Comparison of ENCODE assay signal across 18 mouse cellular contexts in the genomic region with DNA sequence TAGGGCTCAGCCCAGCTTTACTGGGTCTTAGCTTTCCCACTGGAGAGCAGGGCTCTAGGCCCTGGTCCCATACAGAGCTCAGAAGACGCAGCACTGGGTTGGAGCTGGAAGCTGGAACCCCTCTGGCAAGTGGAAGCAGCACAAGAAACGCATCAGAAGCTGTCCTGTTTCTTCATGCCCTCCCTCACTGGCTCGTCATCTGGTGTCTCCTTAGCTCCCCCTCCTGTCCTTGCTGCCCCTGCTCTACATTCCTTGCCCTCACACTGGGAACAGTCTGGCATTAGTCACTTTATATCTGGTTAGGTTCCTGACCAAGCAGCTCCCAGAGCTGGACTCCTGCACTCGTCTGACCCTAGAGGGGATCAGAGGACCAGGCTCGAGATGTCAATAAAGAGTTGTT. TPM values are rescaled to one million over a fixed set of nuclear protein-coding genes. Genes with fewer than 3 reads are reported as not detected.
DNase-seq lines count a peak whose midpoint lies in the region; ATAC-seq and TF ChIP-seq lines count a peak whose summit lies in the region.
"Had no signal": no experiment of that assay in that cellular context is flagged by ENCODE, and none has a peak within 500 bp of the region (broad histone marks: within the 10 kb centered on the region; RNA-seq: fewer than 3 reads in every experiment).

No protein-coding gene starts in this region.

- H3K4me2 ChIP-seq in hindbrain, postnatal 0 days (ENCODE audit: low read depth, low read length), result no peak overlapping the region
- H3K4me2 ChIP-seq in hindbrain, embryonic 14.5 days (replicated peaks), result no peak overlapping the region
- no peak overlapping the region for H3K4me2 ChIP-seq in lung, postnatal 0 days (replicated peaks; ENCODE audit: low read depth, low read length)
- H3K4me2 ChIP-seq in stomach, postnatal 0 days (replicated peaks; ENCODE audit: low read depth), result no peak overlapping the region
- H3K4me2 ChIP-seq: limb, embryonic 15.5 days; lung, embryonic 15.5 days had no signal

- no peak for TF ChIP-seq EP300 in lung, postnatal 0 days (IDR thresholded peaks at IDR 0.05)
- no peak for TF ChIP-seq EP300 in stomach, postnatal 0 days (optimal IDR thresholded peaks at IDR 0.05)

- H3K27ac ChIP-seq in hindbrain, postnatal 0 days, result no peak overlapping the region
- H3K27ac ChIP-seq in hindbrain, embryonic 14.5 days, result no peak overlapping the region
- H3K27ac ChIP-seq in lung, postnatal 0 days (ENCODE audit: low read length), result no peak overlapping the region
- H3K27ac ChIP-seq in stomach, postnatal 0 days (replicated peaks), result no peak overlapping the region
- H3K27ac ChIP-seq: embryonic facial prominence, embryonic 10.5 days; limb, embryonic 15.5 days; lung, embryonic 15.5 days had no signal

- DNase-seq in adrenal gland, adult 2 months, result peak; percentile 59
- DNase-seq in adrenal gland, adult 8-10 months, result no peak
- DNase-seq in hindbrain, postnatal 0 days (ENCODE audit: low spot score), result no peak
- no peak for DNase-seq in hindbrain, embryonic 14.5 days (ENCODE audit: low spot score)
- no peak for DNase-seq in lung, postnatal 0 days (ENCODE audit: low spot score)
- DNase-seq in lung, postnatal 36 days, result no peak
- DNase-seq in stomach, postnatal 0 days (ENCODE audit: low spot score), result no peak
- no peak for DNase-seq in left cerebral cortex, adult 9 months (ENCODE audit: low spot score in 2 of 2)
- DNase-seq: cerebellum, adult 11 months; kidney, adult 18-20 months; right cerebral cortex, postnatal 4 days; thymus, postnatal 25 days had no signal

- H3K36me3 ChIP-seq in hindbrain, postnatal 0 days (ENCODE audit: insufficient read depth, low read length), result peaks cover 89% of the 10 kb centered on the region
- H3K36me3 ChIP-seq in hindbrain, embryonic 14.5 days (replicated peaks; ENCODE audit: control insufficient read depth, insufficient read depth), result peaks cover 100% of the 10 kb centered on the region
- H3K36me3 ChIP-seq in lung, postnatal 0 days (ENCODE audit: insufficient read depth, low read length), result peaks cover 72% of the 10 kb centered on the region
- peaks cover 78% of the 10 kb centered on the region for H3K36me3 ChIP-seq in stomach, postnatal 0 days (ENCODE audit: control insufficient read depth, insufficient read depth, low read length)

- H3K4me1 ChIP-seq in hindbrain, postnatal 0 days (ENCODE audit: insufficient read depth, low read length), result no peaks in the 10 kb centered on the region
- H3K4me1 ChIP-seq in hindbrain, embryonic 14.5 days (replicated peaks; ENCODE audit: control insufficient read depth, insufficient read depth, low read length), result no peaks in the 10 kb centered on the region
- H3K4me1 ChIP-seq in lung, postnatal 0 days (ENCODE audit: insufficient read depth, low read depth, low read length), result no peaks in the 10 kb centered on the region
- no peaks in the 10 kb centered on the region for H3K4me1 ChIP-seq in stomach, postnatal 0 days (replicated peaks; ENCODE audit: control insufficient read depth, insufficient read depth)
- H3K4me1 ChIP-seq: embryonic facial prominence, embryonic 10.5 days; limb, embryonic 15.5 days; lung, embryonic 15.5 days had no signal

- WGBS in hindbrain, postnatal 0 days, result 55% methylated on average over 5 of the region's 5 CpGs
- WGBS in hindbrain, embryonic 14.5 days, result 63% methylated on average over 5 of the region's 5 CpGs
- 60% methylated on average over 5 of the region's 5 CpGs for WGBS in lung, postnatal 0 days
- 55% methylated on average over 5 of the region's 5 CpGs for WGBS in stomach, postnatal 0 days

- no peak overlapping the region for H3K4me3 ChIP-seq in hindbrain, postnatal 0 days (ENCODE audit: low read length)
- no peak overlapping the region for H3K4me3 ChIP-seq in hindbrain, embryonic 14.5 days (replicated peaks; ENCODE audit: low read length)
- no peak overlapping the region for H3K4me3 ChIP-seq in lung, postnatal 0 days (ENCODE audit: low read depth, low read length)
- H3K4me3 ChIP-seq in stomach, postnatal 0 days (ENCODE audit: low read depth, low read length), result no peak overlapping the region
- H3K4me3 ChIP-seq: embryonic facial prominence, embryonic 10.5 days; erythroblast, embryonic 14.5 days; limb, embryonic 15.5 days; lung, embryonic 15.5 days had no signal

- TF ChIP-seq CTCF in hindbrain, postnatal 0 days (IDR thresholded peaks at IDR 0.05; ENCODE audit: low read depth), result peak; percentile 30
- TF ChIP-seq CTCF in lung, postnatal 0 days (IDR thresholded peaks at IDR 0.05), result peak; percentile 50
- peak; percentile 46 for TF ChIP-seq CTCF in stomach, postnatal 0 days (IDR thresholded peaks at IDR 0.05; ENCODE audit: low read depth)

- no peak overlapping the region for H3K9ac ChIP-seq in hindbrain, postnatal 0 days (replicated peaks; ENCODE audit: low read length)
- H3K9ac ChIP-seq in hindbrain, embryonic 14.5 days, result no peak overlapping the region
- H3K9ac ChIP-seq in lung, postnatal 0 days (replicated peaks; ENCODE audit: low read depth), result no peak overlapping the region
- no peak overlapping the region for H3K9ac ChIP-seq in stomach, postnatal 0 days (ENCODE audit: low read length)
- H3K9ac ChIP-seq: limb, embryonic 15.5 days; lung, embryonic 15.5 days had no signal

- H3K9me3 ChIP-seq in hindbrain, postnatal 0 days (ENCODE audit: low read length), result no peaks in the 10 kb centered on the region
- H3K9me3 ChIP-seq in hindbrain, embryonic 14.5 days (ENCODE audit: control insufficient read depth, low read length), result no peaks in the 10 kb centered on the region
- no peaks in the 10 kb centered on the region for H3K9me3 ChIP-seq in lung, postnatal 0 days (ENCODE audit: low read length)
- H3K9me3 ChIP-seq in stomach, postnatal 0 days (ENCODE audit: control insufficient read depth, low read length), result no peaks in the 10 kb centered on the region
- H3K9me3 ChIP-seq: embryonic facial prominence, embryonic 10.5 days; limb, embryonic 15.5 days; lung, embryonic 15.5 days had no signal

- no peaks in the 10 kb centered on the region for H3K27me3 ChIP-seq in hindbrain, postnatal 0 days (ENCODE audit: insufficient read depth, low read length)
- H3K27me3 ChIP-seq in hindbrain, embryonic 14.5 days (ENCODE audit: control insufficient read depth, insufficient read depth, low read length), result no peaks in the 10 kb centered on the region
- H3K27me3 ChIP-seq in lung, postnatal 0 days (replicated peaks; ENCODE audit: insufficient read depth, low read length), result no peaks in the 10 kb centered on the region
- H3K27me3 ChIP-seq in stomach, postnatal 0 days (ENCODE audit: control insufficient read depth, insufficient read depth, low read length), result no peaks in the 10 kb centered on the region
- H3K27me3 ChIP-seq: limb, embryonic 15.5 days; lung, embryonic 15.5 days had no signal

- ATAC-seq in hindbrain, postnatal 0 days, result no peak
- ATAC-seq in hindbrain, embryonic 14.5 days (ENCODE audit: low FRiP score), result no peak
- peak; percentile 7; the same call in 1 of the 2 replicates for ATAC-seq in lung, postnatal 0 days
- ATAC-seq in stomach, postnatal 0 days (ENCODE audit: low FRiP score, low TSS enrichment), result no peak
- ATAC-seq: forebrain, embryonic 14.5 days had no signal

RNA-seq across cellular contexts. Expression of gene Pcif1, which starts 14.9 kb away (rescaled TPM):
- 10 to 100 TPM; 45.1 to 51.6 TPM for total RNA-seq in adrenal gland, adult 2 months (2021)
- polyA plus RNA-seq in adrenal gland, adult 2 months (2012; rRNA removed), result 66.3 and 67.2 TPM in 2 replicates
- total RNA-seq in adrenal gland, adult 8-10 months (2022), result 10 to 100 TPM; 49.4 to 74.0 (median 65.6) TPM
- 76.7 and 83.7 TPM in 2 replicates for total RNA-seq in hindbrain, postnatal 0 days (2014; rRNA removed)
- polyA plus RNA-seq in hindbrain, postnatal 0 days (2015; fragmentation: Nextera tagmentation; extraction: Ambion mirVana), result 107 and 108 TPM in 2 replicates
- 72.9 and 74.7 TPM in 2 replicates for polyA plus RNA-seq in hindbrain, embryonic 14.5 days (2014; fragmentation: Nextera tagmentation; extraction: Ambion mirVana)
- 60.9 and 71.3 TPM in 2 replicates for polyA plus RNA-seq in lung, postnatal 0 days (2015; fragmentation: Nextera tagmentation; extraction: Ambion mirVana)
- 49.2 and 51.4 TPM in 2 replicates for polyA plus RNA-seq in stomach, postnatal 0 days (2015; fragmentation: Nextera tagmentation; extraction: Ambion mirVana)

RNA-seq across cellular contexts. Expression of gene Zfp335, which starts 17.5 kb away (rescaled TPM):
- total RNA-seq in adrenal gland, adult 2 months (2021), result 10 to 100 TPM; 16.7 to 21.9 TPM
- 37.4 TPM in 2 replicates for polyA plus RNA-seq in adrenal gland, adult 2 months (2012; rRNA removed)
- 10 to 100 TPM; 17.3 to 26.7 (median 20.3) TPM for total RNA-seq in adrenal gland, adult 8-10 months (2022)
- total RNA-seq in hindbrain, postnatal 0 days (2014; rRNA removed), result 26.5 and 28.3 TPM in 2 replicates
- polyA plus RNA-seq in hindbrain, postnatal 0 days (2015; fragmentation: Nextera tagmentation; extraction: Ambion mirVana), result 9.0 and 9.2 TPM in 2 replicates
- polyA plus RNA-seq in hindbrain, embryonic 14.5 days (2014; fragmentation: Nextera tagmentation; extraction: Ambion mirVana), result 14.6 and 15.4 TPM in 2 replicates
- polyA plus RNA-seq in lung, postnatal 0 days (2015; fragmentation: Nextera tagmentation; extraction: Ambion mirVana), result 5.0 and 5.2 TPM in 2 replicates
- polyA plus RNA-seq in stomach, postnatal 0 days (2015; fragmentation: Nextera tagmentation; extraction: Ambion mirVana), result 3.7 and 4.3 TPM in 2 replicates

RNA-seq across cellular contexts. Expression of gene Pltp, which starts 36.5 kb away (rescaled TPM):
- total RNA-seq in adrenal gland, adult 2 months (2021), result 10 to 100 TPM; 21.1 to 36.6 TPM
- 63.9 and 72.0 TPM in 2 replicates for polyA plus RNA-seq in adrenal gland, adult 2 months (2012; rRNA removed)
- total RNA-seq in adrenal gland, adult 8-10 months (2022), result 10 to 100 TPM; 26.0 to 57.3 (median 35.5) TPM
- 76.2 and 88.7 TPM in 2 replicates for total RNA-seq in hindbrain, postnatal 0 days (2014; rRNA removed)
- polyA plus RNA-seq in hindbrain, postnatal 0 days (2015; fragmentation: Nextera tagmentation; extraction: Ambion mirVana), result 99.6 and 117 TPM in 2 replicates
- 148 and 167 TPM in 2 replicates for polyA plus RNA-seq in hindbrain, embryonic 14.5 days (2014; fragmentation: Nextera tagmentation; extraction: Ambion mirVana)
- 286 and 314 TPM in 2 replicates for polyA plus RNA-seq in lung, postnatal 0 days (2015; fragmentation: Nextera tagmentation; extraction: Ambion mirVana)
- 42.7 and 44.2 TPM in 2 replicates for polyA plus RNA-seq in stomach, postnatal 0 days (2015; fragmentation: Nextera tagmentation; extraction: Ambion mirVana)
- total RNA-seq: megakaryocyte-erythroid progenitor cell, adult 5-6 weeks had no signal

RNA-seq across cellular contexts. Expression of gene Mmp9, which starts 46.5 kb away (rescaled TPM):
- 1 to 10 TPM; 1.4 to 2.1 TPM for total RNA-seq in adrenal gland, adult 2 months (2021)
- 1.6 and 3.4 TPM in 2 replicates for polyA plus RNA-seq in adrenal gland, adult 2 months (2012; rRNA removed)
- 1 to 10 TPM in 1 of 4 experiments, under 1 TPM in 3; 0.49 to 1.4 (median 0.84) TPM for total RNA-seq in adrenal gland, adult 8-10 months (2022)
- total RNA-seq in hindbrain, postnatal 0 days (2014; rRNA removed), result 8.8 and 14.4 TPM in 2 replicates
- polyA plus RNA-seq in hindbrain, postnatal 0 days (2015; fragmentation: Nextera tagmentation; extraction: Ambion mirVana), result 6.7 and 7.1 TPM in 2 replicates
- 28.8 and 33.2 TPM in 2 replicates for polyA plus RNA-seq in hindbrain, embryonic 14.5 days (2014; fragmentation: Nextera tagmentation; extraction: Ambion mirVana)
- 4.5 and 5.6 TPM in 2 replicates for polyA plus RNA-seq in lung, postnatal 0 days (2015; fragmentation: Nextera tagmentation; extraction: Ambion mirVana)
- 0.87 and 1.1 TPM in 2 replicates for polyA plus RNA-seq in stomach, postnatal 0 days (2015; fragmentation: Nextera tagmentation; extraction: Ambion mirVana)
- polyA plus RNA-seq: erythroblast, embryonic 14.5 days had no signal
